Mouse (Mus musculus): ENCODE measurements around the gene Rab33b. TPM values are rescaled to one million over a fixed set of nuclear protein-coding genes. Genes with fewer than 3 reads are reported as not detected.
"Not testable (repeated sequence)": the region's sequence is repeated elsewhere in the genome, so short reads cannot be mapped to it uniquely, and the experiment has no call there.

Gene Rab33b
- total RNA-seq (2021), result 10 to 100 TPM; 23.0 to 24.8 TPM

GRCm38 (mm10) chr3:51483741-51484359 is at the start of gene Rab33b:
Rab33b (plus strand) TSS chr3:51483920.
- DNase-seq (ENCODE audit: extremely low spot score in 1 of 2, low spot score in 1 of 2), result peak; percentile 90 to 99

GRCm38 (mm10) chr3:51434364-51434763 is 49.4 kb upstream of the Rab33b start:
- not testable (repeated sequence) for DNase-seq (ENCODE audit: extremely low spot score in 1 of 2, low spot score in 1 of 2)

GRCm38 (mm10) chr3:51434871-51435595 is 48.7 kb upstream of the Rab33b start:
- no peak for DNase-seq (ENCODE audit: extremely low spot score in 1 of 2, low spot score in 1 of 2)

GRCm38 (mm10) chr3:51468530-51468929 is 15.2 kb upstream of the Rab33b start:
- no peak for DNase-seq (ENCODE audit: extremely low spot score in 1 of 2, low spot score in 1 of 2)

- no peak for DNase-seq (ENCODE audit: extremely low spot score in 1 of 2, low spot score in 1 of 2)
Measured at GRCm38 (mm10) chr3:51475706-51476105, 8.0 kb upstream of the Rab33b start.

GRCm38 (mm10) chr3:51479893-51480292 is 3.8 kb upstream of the Rab33b start:
- no peak for DNase-seq (ENCODE audit: extremely low spot score in 1 of 2, low spot score in 1 of 2)

- DNase-seq (ENCODE audit: extremely low spot score in 1 of 2, low spot score in 1 of 2), result peak in 1 of 2 experiments; percentile 71
Measured at GRCm38 (mm10) chr3:51481059-51481458, 2.7 kb upstream of the Rab33b start.

GRCm38 (mm10) chr3:51481881-51482280 is 1.8 kb upstream of the Rab33b start:
- no peak for DNase-seq (ENCODE audit: extremely low spot score in 1 of 2, low spot score in 1 of 2)

- DNase-seq (ENCODE audit: extremely low spot score in 1 of 2, low spot score in 1 of 2), result no peak
Measured at GRCm38 (mm10) chr3:51482781-51483180, 939 bp upstream of the Rab33b start.

- DNase-seq (ENCODE audit: extremely low spot score in 1 of 2, low spot score in 1 of 2), result no peak
Measured at GRCm38 (mm10) chr3:51484370-51484769, 650 bp downstream of the Rab33b start.

GRCm38 (mm10) chr3:51485347-51485746 is 1.6 kb downstream of the Rab33b start:
- no peak for DNase-seq (ENCODE audit: extremely low spot score in 1 of 2, low spot score in 1 of 2)

- no peak for DNase-seq (ENCODE audit: extremely low spot score in 1 of 2, low spot score in 1 of 2)
Measured at GRCm38 (mm10) chr3:51486491-51487195, 2.9 kb downstream of the Rab33b start.

GRCm38 (mm10) chr3:51490088-51490753 is 6.5 kb downstream of the Rab33b start:
- no peak for DNase-seq (ENCODE audit: extremely low spot score in 1 of 2, low spot score in 1 of 2)

GRCm38 (mm10) chr3:51493272-51493838 is 9.6 kb downstream of the Rab33b start:
- no peak for DNase-seq (ENCODE audit: extremely low spot score in 1 of 2, low spot score in 1 of 2)

- DNase-seq (ENCODE audit: extremely low spot score in 1 of 2, low spot score in 1 of 2), result no peak
Measured at GRCm38 (mm10) chr3:51494466-51494865, 10.7 kb downstream of the Rab33b start.

GRCm38 (mm10) chr3:51495646-51496045 is 11.9 kb downstream of the Rab33b start:
- no peak for DNase-seq (ENCODE audit: extremely low spot score in 1 of 2, low spot score in 1 of 2)

- DNase-seq (ENCODE audit: extremely low spot score in 1 of 2, low spot score in 1 of 2), result no peak
Measured at GRCm38 (mm10) chr3:51497978-51498377, 14.3 kb downstream of the Rab33b start.

- DNase-seq (ENCODE audit: extremely low spot score in 1 of 2, low spot score in 1 of 2), result no peak
Measured at GRCm38 (mm10) chr3:51498659-51499058, 14.9 kb downstream of the Rab33b start.

GRCm38 (mm10) chr3:51499876-51500275 is 16.2 kb downstream of the Rab33b start:
- no peak for DNase-seq (ENCODE audit: extremely low spot score in 1 of 2, low spot score in 1 of 2)

- no peak for DNase-seq (ENCODE audit: extremely low spot score in 1 of 2, low spot score in 1 of 2)
Measured at GRCm38 (mm10) chr3:51504385-51504952, 20.7 kb downstream of the Rab33b start.

All from layer of hippocampus, postnatal 25 days (tissue).